Mouse (Mus musculus): ENCODE results near the gene Csta1. TPM values are rescaled to one million over a fixed set of nuclear protein-coding genes. Genes with fewer than 3 reads are reported as not detected.

Gene Csta1
- total and polyA plus RNA-seq, 3 experiments = not detected

DNA sequence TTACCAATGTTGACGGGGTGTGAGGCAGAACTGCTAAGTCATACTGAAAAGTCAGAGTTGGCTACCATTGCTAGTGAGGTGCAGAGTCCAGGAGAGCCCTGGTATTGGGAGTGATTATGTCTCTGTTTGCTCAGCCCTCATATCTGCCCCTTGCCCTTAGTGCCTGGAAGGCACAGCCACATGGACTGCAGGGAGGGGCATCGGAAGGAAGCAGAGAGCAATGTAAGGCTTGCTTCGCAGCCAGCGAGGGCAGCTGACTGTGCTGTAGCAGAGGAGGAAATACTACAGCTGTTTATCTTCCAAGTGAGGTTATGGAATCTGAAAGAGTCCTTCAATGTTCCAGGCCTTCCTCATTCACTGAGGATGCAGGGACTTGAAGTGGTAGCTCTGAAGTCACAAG, 43.2 kb downstream of the Csta1 start:
- DNase-seq (ENCODE audit: low read depth, low spot score) = no peak

DNA sequence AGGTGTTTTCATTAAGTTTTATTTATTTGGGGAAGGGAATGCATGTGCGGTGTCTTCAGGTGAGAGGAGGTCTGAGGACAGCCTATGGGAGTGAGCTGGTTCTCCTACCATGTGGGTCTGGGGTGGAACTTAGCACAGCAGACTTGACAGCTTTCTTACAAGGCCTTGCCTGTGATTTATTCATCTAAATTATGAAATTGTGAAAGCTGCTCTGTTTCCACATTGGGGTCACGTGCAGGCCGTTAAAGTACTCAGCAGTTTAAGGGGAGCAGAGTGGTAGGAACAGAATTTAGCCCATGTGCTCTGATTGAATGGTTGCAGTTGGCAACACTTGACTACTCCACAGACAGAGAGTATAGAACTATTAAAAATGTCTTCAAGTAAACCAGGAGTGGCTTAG, 51.1 kb downstream of the Csta1 start:
- H3K4me1 ChIP-seq (ENCODE audit: control insufficient read depth in 1 of 2, insufficient read depth in 2 of 2, low read length in 2 of 2) = no peaks in the 10 kb centered on the region
- no peaks in the 10 kb centered on the region for H3K9me3 ChIP-seq (replicated peaks; ENCODE audit: insufficient read depth, low read length)
- no peak overlapping the region for H3K9ac ChIP-seq (ENCODE audit: control insufficient read depth, low read depth, low read length, poor library complexity, severe bottlenecking)
- no peak overlapping the region for H3K27ac ChIP-seq (ENCODE audit: control insufficient read depth, low read depth, low read length)
- H3K4me3 ChIP-seq (ENCODE audit: control insufficient read depth in 1 of 2, insufficient read depth in 1 of 2, low read depth in 2 of 2, low read length in 2 of 2) = no peak overlapping the region
- no peak for DNase-seq (ENCODE audit: low read depth, low spot score)
- H3K36me3 ChIP-seq (ENCODE audit: control insufficient read depth in 1 of 2, insufficient read depth in 2 of 2, low read length in 2 of 2) = peaks cover 0 to 10% of the 10 kb centered on the region in 2 experiments; a peak in 3 of 4 replicates
- H3K79me2 ChIP-seq (ENCODE audit: control insufficient read depth, insufficient read depth, low read length, poor library complexity) = peaks cover 12% of the 10 kb centered on the region; the same call in 1 of the 2 replicates
- TF ChIP-seq UBTF (IDR thresholded peaks at IDR 0.05; ENCODE audit: borderline replicate concordance, insufficient read depth, low read depth, low read length) = no peak
- TF ChIP-seq HCFC1 (IDR thresholded peaks at IDR 0.05; ENCODE audit: low read depth, low read length) = no peak
- TF ChIP-seq MAZ (IDR thresholded peaks at IDR 0.05; ENCODE audit: low read depth, low read length) = no peak
- TF ChIP-seq USF2 (IDR thresholded peaks at IDR 0.05; ENCODE audit: borderline replicate concordance in 1 of 2, insufficient read depth in 1 of 2, low read depth in 1 of 2, low read length in 2 of 2) = no peak
- no peak for TF ChIP-seq RAD21 (IDR thresholded peaks at IDR 0.05; ENCODE audit: low read depth, low read length)
- no peak for TF ChIP-seq CHD2 (IDR thresholded peaks at IDR 0.05; ENCODE audit: low read length)
- TF ChIP-seq MEF2A (IDR thresholded peaks at IDR 0.05; ENCODE audit: extremely low read depth, insufficient replicate concordance, low read depth, low read length, poor library complexity, severe bottlenecking) = no peak
- no peak for TF ChIP-seq MXI1 (IDR thresholded peaks at IDR 0.05; ENCODE audit: low read depth, low read length)
- TF ChIP-seq TBP (IDR thresholded peaks at IDR 0.05; ENCODE audit: low read depth, low read length) = no peak
- no peak for TF ChIP-seq NELFE (IDR thresholded peaks at IDR 0.05; ENCODE audit: low read depth, low read length)
- TF ChIP-seq ZMIZ1 (IDR thresholded peaks at IDR 0.05; ENCODE audit: low read depth, low read length) = no peak
- TF ChIP-seq MYC (IDR thresholded peaks at IDR 0.05; ENCODE audit: low read depth, low read length) = no peak
- no peak for TF ChIP-seq BHLHE40 (IDR thresholded peaks at IDR 0.05; ENCODE audit: borderline replicate concordance, low read depth, low read length)
- no peak for TF ChIP-seq CTCF (IDR thresholded peaks at IDR 0.05 in 2 of 3, conservative IDR thresholded peaks at IDR 0.05 in 1 of 3; ENCODE audit: control insufficient read depth in 1 of 3, insufficient read depth in 1 of 3, low read depth in 2 of 3, low read length in 3 of 3, poor library complexity in 1 of 3, severe bottlenecking in 1 of 3)
- TF ChIP-seq CHD1 (IDR thresholded peaks at IDR 0.05; ENCODE audit: low read depth, low read length) = no peak
- TF ChIP-seq SMC3 (IDR thresholded peaks at IDR 0.05; ENCODE audit: low read depth, low read length) = no peak
- no peaks in the 10 kb centered on the region for H3K27me3 ChIP-seq (ENCODE audit: control insufficient read depth in 1 of 2, insufficient read depth in 2 of 2, low read length in 2 of 2)

More for the DNA sequence above, 43.2 kb downstream of the Csta1 start:
- no peaks in the 10 kb centered on the region for H3K9me3 ChIP-seq (replicated peaks; ENCODE audit: insufficient read depth, low read length)
- H3K27me3 ChIP-seq (ENCODE audit: control insufficient read depth in 1 of 2, insufficient read depth in 2 of 2, low read length in 2 of 2) = no peaks in the 10 kb centered on the region
- peaks cover 0 to 12% of the 10 kb centered on the region in 2 experiments; a peak in 2 of 4 replicates for H3K36me3 ChIP-seq (ENCODE audit: control insufficient read depth in 1 of 2, insufficient read depth in 2 of 2, low read length in 2 of 2)
- no peak for TF ChIP-seq ZC3H11A (IDR thresholded peaks at IDR 0.05; ENCODE audit: low read depth, low read length)
- H3K27ac ChIP-seq (ENCODE audit: control insufficient read depth, low read depth, low read length) = no peak overlapping the region
- H3K9ac ChIP-seq (ENCODE audit: control insufficient read depth, low read depth, low read length, poor library complexity, severe bottlenecking) = no peak overlapping the region
- no peak overlapping the region for H3K4me3 ChIP-seq (ENCODE audit: control insufficient read depth in 1 of 2, insufficient read depth in 1 of 2, low read depth in 2 of 2, low read length in 2 of 2)
- H3K79me2 ChIP-seq (ENCODE audit: control insufficient read depth, insufficient read depth, low read length, poor library complexity) = no peaks in the 10 kb centered on the region
- H3K4me1 ChIP-seq (ENCODE audit: control insufficient read depth in 1 of 2, insufficient read depth in 2 of 2, low read length in 2 of 2) = no peaks in the 10 kb centered on the region
